Mouse (Mus musculus) MEL (cell line): ENCODE data around the gene S100b.

Experiments
- CTCF ChIP-seq, 3 experiments: IDR thresholded peaks in 2 of 3; conservative IDR thresholded peaks in 1 of 3; 2 replicates each; pipeline ENCODE4 v1.5.1; 2011 to 2012; ENCODE audit warnings: low read length in 3 of 3, low read depth in 2 of 3, mild to moderate bottlenecking in 2 of 3, improper control_type of control experiment in 1 of 3, inconsistent platforms in 1 of 3, mixed read lengths in 1 of 3, moderate library complexity in 1 of 3; ENCODE audit not compliant: control insufficient read depth in 1 of 3, insufficient read depth in 1 of 3, poor library complexity in 1 of 3, severe bottlenecking in 1 of 3
- POLR2A ChIP-seq, 2 experiments: IDR thresholded peaks; 2 replicates each; pipeline ENCODE4 v1.6.1; 2011 to 2012; ENCODE audit warnings: low read length in 2 of 2, mild to moderate bottlenecking in 2 of 2, control low read depth in 1 of 2, improper control_type of control experiment in 1 of 2, low read depth in 1 of 2, moderate library complexity in 1 of 2; ENCODE audit not compliant: control insufficient read depth in 1 of 2, insufficient read depth in 1 of 2, poor library complexity in 1 of 2

- no peak for TF ChIP-seq CTCF (IDR thresholded peaks at IDR 0.05 in 2 of 3, conservative IDR thresholded peaks at IDR 0.05 in 1 of 3; ENCODE audit: control insufficient read depth in 1 of 3, insufficient read depth in 1 of 3, low read depth in 2 of 3, low read length in 3 of 3, poor library complexity in 1 of 3, severe bottlenecking in 1 of 3)
- no peak for TF ChIP-seq POLR2A (IDR thresholded peaks at IDR 0.05; ENCODE audit: control insufficient read depth in 1 of 2, insufficient read depth in 1 of 2, low read depth in 1 of 2, low read length in 2 of 2, poor library complexity in 1 of 2)
These were observed 8.8 kb downstream of the S100b start for GRCm38 (mm10) chr10:76262431-76262830.
